Mouse (Mus musculus) gastrocnemius, postnatal 25 days (tissue): Measurements from ENCODE around the gene Olfr58. TPM values are rescaled to one million over a fixed set of nuclear protein-coding genes. Genes with fewer than 3 reads are reported as not detected.
"Not testable (repeated sequence)": the region's sequence is repeated elsewhere in the genome, so short reads cannot be mapped to it uniquely, and the experiment has no call there.

ENCODE experiments used
- DNase-seq: peaks from one replicate; pipeline ENCODE4 v3.0.0; 2022
- long read RNA-seq, 2 experiments: library from polyadenylated mRNA; stranded (forward); transcript quantifications; one replicate each; pipeline ENCODE4 v2.0.0; 2021
- total RNA-seq, 2 experiments: library from RNA; stranded (reverse); gene quantifications; 1 replicate in 1 of 2; 2 replicates in 1 of 2; pipeline ENCODE4 v1.2.3; 2021

Gene Olfr58
- total RNA-seq = not detected
- long read RNA-seq, experiment 1 = 0 reads
- long read RNA-seq, experiment 2 = 0 reads

DNA sequence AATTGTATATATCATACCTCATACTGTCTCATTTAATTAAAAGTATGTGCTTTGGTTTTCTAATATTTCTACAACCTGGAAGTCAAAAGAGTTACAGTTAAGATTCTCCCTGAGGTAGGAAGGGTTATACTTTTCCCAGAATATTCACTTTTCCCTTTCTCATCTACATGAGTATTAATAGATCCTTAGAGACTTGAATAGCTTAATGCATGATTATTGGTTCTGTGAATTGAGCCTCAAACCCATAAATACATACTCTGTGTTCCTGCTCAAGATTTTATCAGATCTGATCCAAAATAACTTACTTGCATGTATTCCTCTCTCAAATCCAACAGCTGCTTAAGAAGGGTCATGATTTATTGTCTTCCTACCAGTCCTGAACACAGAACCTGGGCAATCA, at the start of gene Olfr58:
Gene Olfr58, plus strand, starts transcription at position 301 of the 400 bp plus-strand sequence.
- DNase-seq = no peak

DNA sequence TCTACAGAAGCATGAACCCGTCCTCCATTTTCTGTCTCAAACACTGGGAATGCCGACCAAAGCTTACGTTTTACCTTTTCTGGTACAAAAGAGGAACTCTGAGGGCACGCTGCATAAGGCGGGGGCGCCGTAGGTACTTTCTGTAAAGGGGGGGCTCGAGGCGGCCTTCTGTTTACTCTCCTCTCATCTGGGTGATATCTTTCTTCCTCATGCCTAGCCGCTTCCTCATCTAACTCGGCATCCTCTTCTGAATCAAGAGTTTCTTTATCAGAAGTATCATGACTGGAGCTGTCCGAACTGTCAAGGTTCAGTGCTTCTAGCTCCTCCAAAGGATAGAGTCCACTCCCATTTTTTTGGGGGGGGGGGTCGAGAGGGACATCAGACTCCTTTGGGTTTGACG, 10.9 kb upstream of the Olfr58 start:
- DNase-seq = no peak

DNA sequence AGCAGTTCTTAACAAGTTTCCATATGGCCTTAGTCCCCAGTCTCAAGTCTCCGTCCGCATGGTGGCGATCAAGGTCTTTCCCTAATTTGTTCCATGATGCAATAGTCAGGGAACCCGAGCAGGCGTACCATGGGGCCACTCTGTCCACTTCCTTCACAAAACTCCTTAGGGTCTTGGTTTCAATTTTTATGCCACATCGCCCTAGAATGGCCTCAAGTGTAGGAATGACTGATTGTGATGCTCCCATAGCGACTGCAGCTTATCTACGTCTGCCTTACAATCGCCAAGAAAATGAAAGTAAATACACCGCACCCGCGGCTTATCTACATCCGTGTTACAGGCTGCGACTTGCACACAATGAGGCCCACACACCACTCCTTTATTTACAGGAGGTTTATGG, 10.4 kb upstream of the Olfr58 start:
- DNase-seq = no peak

DNA sequence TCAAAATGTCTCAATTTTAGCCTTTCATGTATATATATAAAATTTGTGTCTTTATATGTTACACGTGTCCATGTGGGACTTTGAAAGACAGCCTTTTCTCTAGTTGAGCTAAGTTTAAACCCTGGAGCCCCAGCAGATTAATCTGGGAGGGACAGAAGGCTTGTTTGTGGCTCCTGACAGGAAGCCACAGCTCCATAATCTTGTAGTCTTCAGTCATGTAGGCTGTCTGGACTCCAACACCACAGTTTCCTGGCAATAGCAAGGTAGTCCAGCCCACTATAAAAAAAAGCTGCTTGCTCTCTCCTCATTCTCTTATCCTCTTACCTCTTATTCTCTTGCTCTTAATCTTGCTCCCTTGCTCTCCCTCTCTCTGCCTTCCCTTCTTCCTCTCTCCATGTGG, 22.9 kb downstream of the Olfr58 start:
- no peak for DNase-seq

DNA sequence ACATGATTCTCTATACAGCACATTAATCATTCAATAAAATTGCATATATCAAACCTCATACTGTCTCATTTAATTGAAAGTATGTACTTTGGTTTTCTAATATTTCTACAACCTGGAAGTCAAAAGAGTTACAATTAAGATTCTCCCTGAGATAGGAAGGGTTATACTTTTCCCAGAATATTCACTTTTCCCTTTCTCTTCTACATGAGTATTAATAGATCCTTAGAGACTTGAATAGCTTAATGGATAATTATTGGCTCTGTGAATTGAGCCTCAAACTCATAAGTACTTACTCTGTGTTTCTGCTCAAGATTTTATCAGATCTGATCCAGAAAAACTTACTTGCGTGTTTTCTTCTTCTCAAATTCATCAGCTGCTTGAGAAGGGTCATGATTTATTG, 24.5 kb downstream of the Olfr58 start, which contains the start of gene Olfr859:
Gene Olfr859, plus strand, starts transcription at position 301 of the 400 bp plus-strand sequence.
- DNase-seq = not testable (repeated sequence)

Other genes with a start within 250 kb of the Olfr58 start
- not detected for gene Olfr853, start 239.2 kb upstream of the Olfr58 start, total RNA-seq
- gene Olfr854, start 212.9 kb upstream of the Olfr58 start, total RNA-seq = not detected
- not detected for gene Olfr855, start 197.7 kb upstream of the Olfr58 start, total RNA-seq
- 10 to 100 TPM in 1 of 2 experiments, 1 to 10 TPM in 1; 9.9 to 11.1 TPM for gene Zfp317, start 158.2 kb upstream of the Olfr58 start, total RNA-seq
- not detected for gene Olfr857, start 70.8 kb upstream of the Olfr58 start, total RNA-seq
- not detected for gene Olfr859, start 24.6 kb downstream of the Olfr58 start, total RNA-seq
- not detected for gene Olfr860, start 69.5 kb downstream of the Olfr58 start, total RNA-seq
- gene Olfr862, start 107.7 kb downstream of the Olfr58 start, total RNA-seq = not detected
- gene Olfr77, start 136.6 kb downstream of the Olfr58 start, total RNA-seq = not detected
- gene Olfr866, start 247.8 kb downstream of the Olfr58 start, total RNA-seq = not detected